Mouse (Mus musculus) right cerebral cortex, postnatal 25 days (tissue): ENCODE measurements around the gene Mrpl1.

Source experiments
- DNase-seq: peaks from one replicate; pipeline ENCODE4 v3.0.0; 2022

Gene Mrpl1

GRCm38 (mm10) chr5:96209459-96209858 is at the start of gene Mrpl1:
Gene Mrpl1, plus strand, starts transcription at chr5:96209493.
- no peak for DNase-seq

- peak; percentile 50 for DNase-seq
Observed at GRCm38 (mm10) chr5:96160467-96161262, 48.6 kb upstream of the Mrpl1 start.

GRCm38 (mm10) chr5:96161263-96161577 is 48.1 kb upstream of the Mrpl1 start:
- DNase-seq = no peak

GRCm38 (mm10) chr5:96161578-96162398 is 47.5 kb upstream of the Mrpl1 start:
- peak; percentile 66 for DNase-seq

GRCm38 (mm10) chr5:96162399-96163331 is 46.6 kb upstream of the Mrpl1 start:
- DNase-seq = peak; percentile 81

- no peak for DNase-seq
Observed at GRCm38 (mm10) chr5:96163396-96164020, 45.8 kb upstream of the Mrpl1 start.

GRCm38 (mm10) chr5:96164021-96164411 is 45.3 kb upstream of the Mrpl1 start, which contains the start of gene Cnot6l:
Gene Cnot6l, minus strand, starts transcription at chr5:96164171.
- no peak for DNase-seq

- no peak for DNase-seq
Observed at GRCm38 (mm10) chr5:96166761-96167160, 42.5 kb upstream of the Mrpl1 start.

GRCm38 (mm10) chr5:96170443-96170842 is 38.9 kb upstream of the Mrpl1 start:
- no peak for DNase-seq

- no peak for DNase-seq
Observed at GRCm38 (mm10) chr5:96171765-96172164, 37.5 kb upstream of the Mrpl1 start.

GRCm38 (mm10) chr5:96176121-96176520 is 33.2 kb upstream of the Mrpl1 start:
- DNase-seq = no peak

- DNase-seq = no peak
Observed at GRCm38 (mm10) chr5:96176879-96177358, 32.4 kb upstream of the Mrpl1 start.

GRCm38 (mm10) chr5:96183211-96183610 is 26.1 kb upstream of the Mrpl1 start:
- no peak for DNase-seq

GRCm38 (mm10) chr5:96183987-96184386 is 25.3 kb upstream of the Mrpl1 start:
- no peak for DNase-seq

GRCm38 (mm10) chr5:96189761-96190160 is 19.5 kb upstream of the Mrpl1 start:
- no peak for DNase-seq

- DNase-seq = no peak
Observed at GRCm38 (mm10) chr5:96191251-96191650, 18.0 kb upstream of the Mrpl1 start.

- no peak for DNase-seq
Observed at GRCm38 (mm10) chr5:96196547-96197052, 12.7 kb upstream of the Mrpl1 start.

GRCm38 (mm10) chr5:96198271-96198670 is 11.0 kb upstream of the Mrpl1 start:
- DNase-seq = no peak

- no peak for DNase-seq
Observed at GRCm38 (mm10) chr5:96200269-96200668, 9.0 kb upstream of the Mrpl1 start.

- DNase-seq = no peak
Observed at GRCm38 (mm10) chr5:96201462-96202154, 7.7 kb upstream of the Mrpl1 start.

GRCm38 (mm10) chr5:96206897-96207296 is 2.4 kb upstream of the Mrpl1 start:
- no peak for DNase-seq
